Mouse (Mus musculus): ENCODE measurements around the gene Hsd3b6. TPM values are rescaled to one million over a fixed set of nuclear protein-coding genes. Genes with fewer than 3 reads are reported as not detected.
"Not testable (repeated sequence)": the region's sequence is repeated elsewhere in the genome, so short reads cannot be mapped to it uniquely, and the experiment has no call there.

Hsd3b6 gene
- not detected for total RNA-seq (2021)
- long read RNA-seq, experiment 1, result 0 reads
- long read RNA-seq, experiment 2, result 0 reads

DNA sequence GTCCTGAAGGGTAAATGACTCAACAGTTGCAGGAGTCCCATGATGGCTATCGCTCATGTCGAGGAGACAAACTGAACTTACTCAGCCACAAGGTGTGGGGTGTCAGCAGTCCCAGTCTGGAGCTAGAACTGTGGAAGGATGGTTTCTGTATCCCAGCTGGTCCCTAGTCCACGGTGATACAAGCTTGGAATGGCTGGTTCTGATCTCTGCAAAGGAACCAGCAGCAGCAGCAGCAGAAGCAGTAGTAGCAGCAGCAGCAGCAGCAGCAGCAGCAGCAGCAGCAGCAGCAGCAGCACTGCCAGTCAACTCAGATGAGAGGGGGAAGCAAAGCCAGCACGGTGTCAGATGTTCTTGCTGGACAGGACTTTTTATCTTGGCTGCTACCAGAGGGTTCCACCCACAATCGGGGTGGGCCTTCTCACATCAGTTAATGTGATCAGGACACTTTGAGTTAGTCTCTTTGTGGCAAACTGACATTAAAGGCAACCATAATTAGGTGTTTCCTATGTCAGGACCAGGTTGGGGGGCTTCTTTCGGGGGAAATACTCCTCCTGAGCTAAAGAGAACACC, at the start of gene Hsd3b6:
Gene Hsd3b6, minus strand, starts transcription at position 343 of the 570 bp plus-strand sequence.
- Histone ChIP-seq H3K4me3 (no peak within 1 kb of the TSS), H3K27ac (no peak within 1 kb of the TSS)
- no peak for TF ChIP-seq CTCF (conservative IDR thresholded peaks at IDR 0.05)
- DNase-seq (ENCODE audit: low spot score in 2 of 2), result no peak

DNA sequence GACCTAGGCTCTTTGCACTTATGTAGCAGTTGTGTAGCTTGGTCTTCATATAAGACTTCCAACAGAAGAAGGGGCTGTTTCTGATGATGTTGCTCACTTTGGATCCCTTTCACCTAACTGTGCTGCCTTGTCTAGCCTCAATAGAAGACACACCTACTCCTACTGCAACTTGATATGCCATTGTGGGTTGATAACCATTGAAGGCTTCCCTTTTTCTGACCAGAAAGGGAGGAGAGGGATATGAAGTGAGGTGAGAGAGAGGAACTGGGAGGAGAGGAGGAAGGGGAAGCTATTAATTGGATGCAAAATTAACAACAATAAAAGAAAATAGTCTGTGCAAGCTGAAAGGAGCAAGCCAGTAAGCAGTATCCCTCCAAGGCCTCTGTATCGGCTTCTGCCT, 48.6 kb upstream of the Hsd3b6 start:
- TF ChIP-seq CTCF (conservative IDR thresholded peaks at IDR 0.05), result no peak
- H3K27ac ChIP-seq, result no peak overlapping the region
- DNase-seq (ENCODE audit: low spot score in 2 of 2), result no peak
- H3K4me3 ChIP-seq, result no peak overlapping the region

DNA sequence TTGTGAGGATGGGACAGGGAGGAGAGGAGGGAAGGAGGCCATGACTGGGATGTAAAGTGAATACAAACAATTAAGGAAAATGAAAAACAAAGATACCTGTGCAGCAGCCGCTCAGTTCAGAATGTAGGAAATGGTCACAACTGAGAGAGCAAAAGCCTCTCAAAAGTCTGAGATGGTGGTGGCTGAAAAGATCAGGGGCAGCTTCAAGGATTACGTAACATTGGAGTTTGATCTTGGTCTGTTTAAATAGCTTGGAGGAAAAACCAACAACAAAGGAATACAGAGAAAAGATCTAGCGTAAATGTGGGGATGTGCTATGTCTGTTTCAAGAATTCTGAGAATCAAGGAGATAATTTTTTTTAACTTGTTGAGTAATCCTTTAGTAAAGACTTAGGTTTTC, 45.3 kb upstream of the Hsd3b6 start, which contains the start of gene Hsd3b1:
Gene Hsd3b1, minus strand, starts transcription at position 219 of the 400 bp plus-strand sequence.
- Histone ChIP-seq H3K4me3 (no peak within 1 kb of the TSS), H3K27ac (no peak within 1 kb of the TSS)
- no peak for DNase-seq (ENCODE audit: low spot score in 2 of 2)
- TF ChIP-seq CTCF (conservative IDR thresholded peaks at IDR 0.05), result no peak

DNA sequence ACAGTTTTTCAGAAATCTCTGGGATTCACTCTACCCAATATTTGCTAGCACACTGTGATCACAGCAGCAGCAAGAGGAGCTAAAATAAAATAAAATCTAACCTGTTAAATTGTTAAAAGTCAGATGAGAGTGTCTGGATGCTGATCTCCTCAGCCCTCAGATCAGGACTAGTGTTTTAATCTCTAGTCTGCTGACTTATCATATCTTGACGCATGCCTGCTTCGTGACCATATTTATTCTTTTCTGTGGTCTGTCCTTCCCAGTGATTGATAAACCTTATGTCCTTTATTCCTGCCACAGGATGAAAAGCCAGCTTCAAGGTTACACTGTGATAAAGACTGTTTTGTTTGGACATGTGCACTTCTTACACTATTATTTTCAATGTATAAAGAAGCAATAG, 43.8 kb upstream of the Hsd3b6 start:
- no peak for DNase-seq (ENCODE audit: low spot score in 2 of 2)
- Histone ChIP-seq H3K27ac (no peak overlapping the region), H3K4me3 (no peak overlapping the region)
- no peak for TF ChIP-seq CTCF (conservative IDR thresholded peaks at IDR 0.05)

DNA sequence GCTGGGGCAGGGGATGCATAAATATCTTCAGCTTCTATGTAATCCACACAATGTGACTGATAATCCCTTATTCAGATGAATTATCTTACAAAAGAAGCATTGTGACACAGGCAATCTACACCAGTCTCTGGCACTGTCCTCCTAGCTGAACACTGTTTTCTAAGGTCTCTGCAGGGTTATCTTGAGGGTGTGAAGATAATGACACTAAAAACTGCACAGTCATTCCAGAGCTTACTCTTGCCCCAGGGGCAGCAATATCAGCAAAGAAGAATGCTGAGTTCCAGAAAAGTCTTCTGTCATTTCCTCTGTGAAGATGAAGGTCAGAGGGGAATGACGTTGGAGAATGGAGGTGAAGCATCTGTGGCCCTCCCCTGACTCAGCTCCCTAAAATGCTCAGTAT, 42.6 kb upstream of the Hsd3b6 start:
- TF ChIP-seq CTCF (conservative IDR thresholded peaks at IDR 0.05), result no peak
- no peak for DNase-seq (ENCODE audit: low spot score in 2 of 2)
- Histone ChIP-seq H3K27ac (no peak overlapping the region), H3K4me3 (no peak overlapping the region)

DNA sequence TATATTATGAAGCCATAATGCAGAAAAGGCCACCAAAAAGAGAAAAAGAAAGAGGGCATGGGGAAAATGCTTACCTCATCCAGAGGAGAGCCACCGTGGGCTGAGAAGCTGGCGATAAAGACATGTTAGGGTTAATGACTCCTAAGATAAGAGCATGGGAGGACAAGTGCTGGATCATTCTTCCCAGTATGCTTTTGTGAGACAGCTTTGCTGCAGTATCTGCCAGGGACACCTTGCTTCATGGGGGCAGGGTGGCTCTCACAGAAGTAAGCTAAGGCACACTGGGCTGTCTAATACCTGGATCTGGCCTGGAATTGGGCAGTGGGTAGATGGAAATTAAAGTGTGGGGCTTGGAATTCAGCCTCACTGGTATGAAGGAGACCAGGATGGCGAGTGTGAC, 40.9 kb upstream of the Hsd3b6 start:
- no peak for TF ChIP-seq CTCF (conservative IDR thresholded peaks at IDR 0.05)
- no peak for DNase-seq (ENCODE audit: low spot score in 2 of 2)
- Histone ChIP-seq H3K27ac (no peak overlapping the region), H3K4me3 (no peak overlapping the region)

DNA sequence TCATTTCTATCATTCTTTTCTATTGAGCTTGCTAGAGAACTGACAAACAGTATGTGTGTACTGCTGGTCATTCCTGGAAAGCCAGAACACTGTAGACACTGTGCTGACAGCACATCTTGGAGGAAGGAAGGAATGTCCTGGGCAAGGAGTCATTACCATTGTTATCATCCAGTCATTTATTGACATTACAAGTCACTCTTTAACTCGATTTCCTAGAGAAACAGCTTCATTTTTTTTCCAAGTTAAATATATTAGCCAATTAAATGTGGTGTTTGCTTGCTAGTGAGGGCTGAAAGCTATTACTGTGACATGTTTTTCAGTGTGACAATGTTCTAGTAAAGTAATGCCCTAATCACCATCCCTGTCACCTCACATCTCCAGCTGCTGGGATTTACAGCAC, 39.4 kb upstream of the Hsd3b6 start:
- no peak overlapping the region for H3K4me3 ChIP-seq
- H3K27ac ChIP-seq, result no peak overlapping the region
- no peak for TF ChIP-seq CTCF (conservative IDR thresholded peaks at IDR 0.05)
- no peak for DNase-seq (ENCODE audit: low spot score in 2 of 2)

DNA sequence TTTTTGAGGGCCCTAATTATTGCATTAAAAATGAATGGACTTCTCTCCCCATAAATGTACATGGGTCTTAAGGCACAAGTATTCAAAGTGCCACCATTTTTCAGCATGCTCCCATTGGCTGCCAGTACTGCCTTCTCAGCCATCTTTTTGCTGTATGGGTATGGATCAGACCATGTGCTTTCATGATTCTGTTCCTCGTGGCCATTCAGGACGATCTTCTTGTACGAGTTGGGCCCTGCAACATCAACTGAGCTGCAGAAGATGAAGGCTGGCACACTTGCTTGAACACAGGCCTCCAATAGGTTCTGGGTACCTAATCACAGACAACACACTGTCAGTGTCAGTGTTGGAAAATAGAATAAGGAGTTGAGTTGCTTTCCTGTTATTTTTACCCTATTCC, 38.8 kb upstream of the Hsd3b6 start:
- no peak for DNase-seq (ENCODE audit: low spot score in 2 of 2)
- H3K27ac ChIP-seq, result no peak overlapping the region
- TF ChIP-seq CTCF (conservative IDR thresholded peaks at IDR 0.05), result no peak
- no peak overlapping the region for H3K4me3 ChIP-seq

DNA sequence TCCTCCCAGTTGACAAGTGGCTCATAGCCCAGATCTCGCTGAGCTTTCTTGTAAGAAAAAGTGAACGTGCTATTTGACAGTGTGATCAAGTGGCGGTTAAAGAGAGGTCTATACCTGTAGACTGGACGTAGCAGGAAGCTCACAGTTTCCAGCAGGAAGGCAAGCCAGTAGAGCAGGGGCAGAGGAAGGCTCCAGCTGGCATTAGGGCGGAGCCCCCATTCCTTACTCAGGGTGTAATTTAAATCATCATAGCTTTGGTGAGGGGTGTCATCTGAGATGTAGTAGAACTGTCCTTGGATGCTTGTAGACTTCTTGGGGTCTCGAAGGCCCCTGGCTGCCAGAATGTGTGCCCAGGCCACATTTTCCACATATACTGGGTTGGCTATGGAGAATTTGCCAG, 38.4 kb upstream of the Hsd3b6 start:
- Histone ChIP-seq H3K27ac (no peak overlapping the region), H3K4me3 (no peak overlapping the region)
- DNase-seq (ENCODE audit: low spot score in 2 of 2), result no peak
- no peak for TF ChIP-seq CTCF (conservative IDR thresholded peaks at IDR 0.05)

DNA sequence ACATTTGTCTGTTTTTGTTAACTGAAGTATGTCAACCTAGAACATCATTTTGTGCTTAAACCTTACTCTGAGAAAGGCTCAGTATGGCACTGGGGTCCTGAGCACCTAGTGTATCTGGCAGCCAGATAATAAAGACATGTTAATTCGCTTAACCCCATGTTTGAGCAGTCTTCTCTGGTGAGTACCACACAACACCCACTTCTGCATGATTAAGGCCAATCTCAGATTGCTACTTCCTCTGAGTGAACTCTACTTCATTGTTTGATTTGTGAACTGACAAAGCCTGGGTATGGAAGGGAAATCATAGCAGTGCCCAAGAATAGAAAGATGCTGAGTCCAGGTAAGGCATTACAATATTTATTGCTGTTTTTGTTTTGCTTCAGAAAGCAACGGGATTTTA, 37.6 kb upstream of the Hsd3b6 start:
- TF ChIP-seq CTCF (conservative IDR thresholded peaks at IDR 0.05), result no peak
- no peak overlapping the region for H3K4me3 ChIP-seq
- DNase-seq (ENCODE audit: low spot score in 2 of 2), result no peak
- H3K27ac ChIP-seq, result no peak overlapping the region

DNA sequence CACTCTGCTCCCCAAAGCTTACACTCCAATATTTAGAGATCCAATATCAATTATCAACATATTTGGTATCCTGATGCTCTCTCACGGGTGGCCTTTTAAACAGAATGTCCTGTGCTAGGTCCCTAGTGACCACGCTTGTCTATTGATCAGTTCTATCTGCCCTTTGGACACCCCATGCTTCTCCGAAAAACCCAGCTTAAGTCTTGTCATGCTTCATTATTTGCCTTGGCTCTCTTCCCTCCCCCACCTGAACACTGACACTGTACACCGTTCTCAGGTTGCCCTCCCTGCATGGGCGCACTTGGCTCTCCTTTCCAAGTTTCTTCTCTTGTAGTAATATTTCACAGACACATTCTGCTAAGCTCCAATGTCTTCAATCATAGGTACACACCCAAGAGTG, 36.0 kb upstream of the Hsd3b6 start:
- H3K27ac ChIP-seq, result no peak overlapping the region
- TF ChIP-seq CTCF (conservative IDR thresholded peaks at IDR 0.05), result no peak
- no peak overlapping the region for H3K4me3 ChIP-seq
- no peak for DNase-seq (ENCODE audit: low spot score in 2 of 2)

DNA sequence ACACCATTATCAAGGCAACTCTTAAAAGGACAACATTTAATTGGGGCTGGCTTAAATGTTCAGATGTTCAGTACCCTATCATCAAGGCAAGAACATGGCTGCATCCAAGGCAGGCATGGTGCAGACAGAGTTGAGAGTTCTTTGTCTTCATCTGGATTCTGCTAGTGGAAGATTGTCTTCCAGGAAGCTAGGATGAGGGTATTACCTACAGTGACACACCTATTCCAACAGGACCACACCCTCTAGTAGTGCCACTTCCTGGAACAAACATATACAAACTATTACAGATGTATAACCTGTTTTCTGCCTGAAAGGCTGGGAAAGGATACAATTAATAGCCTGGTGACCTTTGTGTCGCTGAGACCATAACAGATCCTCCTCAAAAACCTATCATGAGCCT, 34.7 kb upstream of the Hsd3b6 start:
- no peak overlapping the region for H3K4me3 ChIP-seq
- no peak for DNase-seq (ENCODE audit: low spot score in 2 of 2)
- no peak for TF ChIP-seq CTCF (conservative IDR thresholded peaks at IDR 0.05)

DNA sequence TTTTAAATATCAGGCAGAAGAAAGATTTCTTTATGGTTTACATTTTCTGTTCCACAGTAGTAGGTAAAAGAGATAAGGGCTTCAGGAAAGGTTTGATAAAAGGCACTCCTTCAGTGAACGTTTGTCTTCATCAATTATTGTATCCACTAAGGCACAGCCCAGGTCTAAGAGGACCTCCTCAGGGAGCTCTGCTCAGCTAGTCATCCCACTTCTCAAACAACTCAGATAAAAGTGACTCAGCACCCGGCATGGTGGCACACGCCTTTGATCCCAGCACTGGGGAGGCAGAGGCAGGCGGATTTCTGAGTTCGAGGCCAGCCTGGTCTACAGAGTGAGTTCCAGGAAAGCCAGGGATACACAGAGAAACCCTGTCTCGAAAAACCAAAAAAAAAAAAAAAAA, 1.6 kb downstream of the Hsd3b6 start:
- H3K4me3 ChIP-seq; H3K27ac ChIP-seq; DNase-seq (ENCODE audit: low spot score in 2 of 2): not testable (repeated sequence)

More for the DNA sequence above, 34.7 kb upstream of the Hsd3b6 start:
- no peak overlapping the region for H3K27ac ChIP-seq

DNA sequence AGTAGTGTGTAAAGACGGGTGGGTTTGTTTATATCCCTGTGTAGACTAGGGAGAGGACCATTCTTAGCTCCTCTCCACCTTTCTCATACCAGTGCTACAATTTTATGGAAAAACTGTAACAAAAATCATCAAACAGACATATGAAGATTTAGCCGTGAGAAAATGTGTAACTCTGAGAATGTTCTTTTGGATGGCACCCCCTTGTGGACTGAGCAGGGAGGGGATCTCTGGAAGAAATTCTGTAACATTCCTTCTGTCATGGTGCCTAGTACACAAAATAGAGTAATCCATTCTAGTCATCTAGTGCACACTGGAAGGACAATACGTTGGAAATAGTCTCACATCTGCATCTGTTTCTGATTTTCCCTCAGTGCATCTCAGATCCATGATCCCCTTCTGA, 9.2 kb downstream of the Hsd3b6 start:
- peak; percentile 43 for TF ChIP-seq CTCF (conservative IDR thresholded peaks at IDR 0.05)
- H3K4me3 ChIP-seq; DNase-seq (ENCODE audit: low spot score in 2 of 2); H3K27ac ChIP-seq: not testable (repeated sequence)

DNA sequence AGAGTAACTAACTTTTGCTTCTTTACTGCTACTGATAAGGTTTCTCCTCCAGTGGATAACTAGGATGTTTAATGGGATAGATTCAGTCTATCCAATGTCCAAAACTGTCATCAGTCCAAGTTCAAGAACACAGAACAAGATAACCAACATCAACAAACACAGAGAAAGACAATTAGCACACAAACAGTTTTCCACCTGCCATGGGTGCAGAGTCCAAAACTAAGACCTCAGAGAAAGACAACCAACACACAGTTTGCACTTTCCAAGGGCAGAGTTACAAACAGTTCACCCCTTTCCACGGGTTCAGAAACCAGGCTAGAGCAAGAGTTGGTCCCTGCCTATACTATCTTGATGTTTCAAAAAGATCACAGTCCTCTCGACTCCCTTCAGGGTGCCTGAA, 27.7 kb downstream of the Hsd3b6 start:
- no peak for TF ChIP-seq CTCF (conservative IDR thresholded peaks at IDR 0.05)

More for the DNA sequence above, 27.7 kb downstream of the Hsd3b6 start:
- Histone ChIP-seq H3K27ac (no peak overlapping the region), H3K4me3 (no peak overlapping the region)
- no peak for DNase-seq (ENCODE audit: low spot score in 2 of 2)

All from layer of hippocampus, adult 2 months (tissue).